Mouse (Mus musculus): ENCODE measurements around the gene D930020B18Rik. TPM values are rescaled to one million over a fixed set of nuclear protein-coding genes. Genes with fewer than 3 reads are reported as not detected.
A peak's percentile ranks its signal among the peaks of the same experiment; 100 is the strongest.

The D930020B18Rik gene
- polyA plus RNA-seq, 1 experiment from 2014 or later, result 1.2 TPM

DNA sequence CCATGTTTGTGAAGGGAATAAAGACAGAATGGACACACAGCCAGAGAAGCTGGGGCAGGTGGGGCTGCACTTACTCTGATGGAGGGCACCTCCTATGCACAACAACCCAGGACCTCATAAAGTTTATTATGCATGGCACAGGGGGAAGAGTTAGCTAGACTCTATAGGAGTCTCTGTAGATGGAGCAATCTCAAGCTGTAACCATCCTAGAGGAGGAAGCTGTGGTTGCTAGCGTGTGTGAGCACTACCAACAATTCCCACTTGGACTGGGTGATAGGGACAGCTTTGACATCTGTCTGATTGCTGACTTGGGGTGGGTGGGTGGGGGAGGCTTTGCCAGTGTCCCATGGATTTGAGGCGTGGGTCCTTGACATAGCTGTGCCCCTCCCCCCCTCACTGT, 39.5 kb downstream of the D930020B18Rik start:
- no peaks in the 10 kb centered on the region for H3K27me3 ChIP-seq (ENCODE audit: control insufficient read depth, insufficient read depth, low read length)
- no peak overlapping the region for H3K27ac ChIP-seq (replicated peaks)
- DNase-seq (ENCODE audit: low spot score), result no peak
- H3K9ac ChIP-seq (ENCODE audit: low read length), result no peak overlapping the region
- WGBS, result 88% methylated on average over 2 of the region's 2 CpGs
- no peaks in the 10 kb centered on the region for H3K4me1 ChIP-seq (replicated peaks; ENCODE audit: control insufficient read depth, insufficient read depth)
- H3K36me3 ChIP-seq (ENCODE audit: control insufficient read depth, insufficient read depth, low read length), result no peaks in the 10 kb centered on the region
- no peak overlapping the region for H3K4me3 ChIP-seq (ENCODE audit: low read depth, low read length)
- no peak for TF ChIP-seq CTCF (IDR thresholded peaks at IDR 0.05; ENCODE audit: low read depth)
- no peak for TF ChIP-seq EP300 (optimal IDR thresholded peaks at IDR 0.05)
- H3K9me3 ChIP-seq (ENCODE audit: control insufficient read depth, low read length), result no peaks in the 10 kb centered on the region
- no peak overlapping the region for H3K4me2 ChIP-seq (replicated peaks; ENCODE audit: low read depth)
- ATAC-seq (ENCODE audit: low FRiP score, low TSS enrichment), result no peak

DNA sequence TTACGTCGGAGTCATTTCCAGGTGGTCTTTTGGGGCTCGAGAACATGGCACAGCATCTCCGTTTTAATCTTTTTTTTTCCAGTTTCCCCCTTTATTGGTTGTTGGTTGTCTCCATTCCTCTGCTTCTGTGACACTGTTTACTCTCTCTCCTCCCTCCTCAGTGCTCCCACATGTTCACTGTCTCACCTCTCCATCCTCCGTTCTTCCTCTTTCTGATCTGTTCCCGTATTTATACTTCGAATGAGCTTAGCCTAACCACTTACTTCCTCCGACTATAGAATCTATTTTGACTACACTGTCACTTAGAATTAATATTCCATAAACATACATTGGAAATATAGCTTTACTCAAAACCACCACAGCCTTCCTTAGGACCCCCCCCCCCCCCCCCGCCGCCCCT, 41.2 kb downstream of the D930020B18Rik start:
- Histone ChIP-seq H3K4me1 (replicated peaks; ENCODE audit: control insufficient read depth, insufficient read depth) (no peaks in the 10 kb centered on the region), H3K9me3 (ENCODE audit: control insufficient read depth, low read length) (no peaks in the 10 kb centered on the region), H3K27me3 (ENCODE audit: control insufficient read depth, insufficient read depth, low read length) (no peaks in the 10 kb centered on the region), H3K4me2 (replicated peaks; ENCODE audit: low read depth) (no peak overlapping the region), H3K4me3 (ENCODE audit: low read depth, low read length) (no peak overlapping the region), H3K9ac (ENCODE audit: low read length) (no peak overlapping the region), H3K36me3 (ENCODE audit: control insufficient read depth, insufficient read depth, low read length) (no peaks in the 10 kb centered on the region), H3K27ac (replicated peaks) (no peak overlapping the region)
- no peak for ATAC-seq (ENCODE audit: low FRiP score, low TSS enrichment)
- WGBS, result 73% methylated on average over 10 of the region's 10 CpGs
- DNase-seq (ENCODE audit: low spot score), result no peak
- no peak for TF ChIP-seq EP300 (optimal IDR thresholded peaks at IDR 0.05)
- no peak for TF ChIP-seq CTCF (IDR thresholded peaks at IDR 0.05; ENCODE audit: low read depth)

DNA sequence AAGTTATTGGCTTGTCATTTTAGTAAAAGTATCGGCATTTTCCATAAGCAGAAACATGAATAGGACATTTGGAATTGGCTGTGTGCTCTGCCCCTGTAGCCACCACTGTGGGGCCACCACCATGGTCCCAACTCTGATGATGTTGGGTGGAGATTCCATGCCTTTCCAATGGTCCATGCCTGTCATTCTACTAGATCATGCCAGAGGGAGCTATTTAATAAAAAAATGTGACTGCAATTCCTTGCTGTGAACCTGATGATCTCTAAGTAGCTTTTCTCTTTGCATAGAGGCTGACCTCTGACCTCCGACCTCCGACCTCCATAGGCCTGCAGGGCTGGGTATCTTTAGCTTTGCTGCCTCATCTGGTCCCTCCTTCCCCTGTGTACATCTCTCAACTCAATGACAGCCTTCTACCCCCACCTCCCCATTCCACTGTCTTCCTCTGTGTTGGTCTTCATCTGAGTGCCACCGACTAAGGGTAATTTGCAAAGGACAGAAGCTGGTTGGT, 44.8 kb downstream of the D930020B18Rik start:
- H3K27ac ChIP-seq (replicated peaks), result no peak overlapping the region
- no peaks in the 10 kb centered on the region for H3K27me3 ChIP-seq (ENCODE audit: control insufficient read depth, insufficient read depth, low read length)
- DNase-seq (ENCODE audit: low spot score) (no peak), ATAC-seq (ENCODE audit: low FRiP score, low TSS enrichment) (no peak)
- H3K9ac ChIP-seq (ENCODE audit: low read length), result no peak overlapping the region
- no peak overlapping the region for H3K4me3 ChIP-seq (ENCODE audit: low read depth, low read length)
- no peak for TF ChIP-seq EP300 (optimal IDR thresholded peaks at IDR 0.05)
- TF ChIP-seq CTCF (IDR thresholded peaks at IDR 0.05; ENCODE audit: low read depth), result peak; percentile 29
- H3K4me1 ChIP-seq (replicated peaks; ENCODE audit: control insufficient read depth, insufficient read depth), result no peaks in the 10 kb centered on the region
- H3K36me3 ChIP-seq (ENCODE audit: control insufficient read depth, insufficient read depth, low read length), result no peaks in the 10 kb centered on the region
- no peak overlapping the region for H3K4me2 ChIP-seq (replicated peaks; ENCODE audit: low read depth)
- H3K9me3 ChIP-seq (ENCODE audit: control insufficient read depth, low read length), result no peaks in the 10 kb centered on the region
- 88% methylated on average over 4 of the region's 4 CpGs for WGBS

DNA sequence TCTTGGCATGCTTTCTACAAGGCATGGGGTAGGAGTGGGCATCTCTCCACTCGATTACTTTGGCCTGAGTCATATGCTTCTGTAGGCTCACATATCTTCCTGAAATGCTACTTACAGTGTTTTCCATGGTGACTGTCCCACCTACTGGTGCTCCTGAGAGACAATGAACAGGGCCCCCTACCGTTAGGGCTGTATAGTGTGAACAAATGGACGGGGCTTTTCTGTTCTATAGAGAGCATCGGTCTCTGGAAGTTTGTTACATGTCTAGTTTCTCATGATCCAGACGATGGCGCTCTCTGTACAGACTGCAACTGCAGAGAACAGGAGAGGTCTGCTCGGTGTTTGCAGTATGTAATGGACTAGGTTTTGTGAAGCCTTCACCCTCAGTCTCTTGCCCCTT, 46.1 kb downstream of the D930020B18Rik start:
- no peak for DNase-seq (ENCODE audit: low spot score)
- no peak overlapping the region for H3K27ac ChIP-seq (replicated peaks)
- TF ChIP-seq CTCF (IDR thresholded peaks at IDR 0.05; ENCODE audit: low read depth) (no peak; the same call in 1 of the 2 replicates), EP300 (optimal IDR thresholded peaks at IDR 0.05) (no peak)
- H3K4me3 ChIP-seq (ENCODE audit: low read depth, low read length), result no peak overlapping the region
- no peaks in the 10 kb centered on the region for H3K27me3 ChIP-seq (ENCODE audit: control insufficient read depth, insufficient read depth, low read length)
- no peak overlapping the region for H3K4me2 ChIP-seq (replicated peaks; ENCODE audit: low read depth)
- no peak overlapping the region for H3K9ac ChIP-seq (ENCODE audit: low read length)
- no peaks in the 10 kb centered on the region for H3K36me3 ChIP-seq (ENCODE audit: control insufficient read depth, insufficient read depth, low read length)
- no peak for ATAC-seq (ENCODE audit: low FRiP score, low TSS enrichment)
- no peaks in the 10 kb centered on the region for H3K4me1 ChIP-seq (replicated peaks; ENCODE audit: control insufficient read depth, insufficient read depth)
- no peaks in the 10 kb centered on the region for H3K9me3 ChIP-seq (ENCODE audit: control insufficient read depth, low read length)
- WGBS, result 73% methylated on average over 7 of the region's 7 CpGs

DNA sequence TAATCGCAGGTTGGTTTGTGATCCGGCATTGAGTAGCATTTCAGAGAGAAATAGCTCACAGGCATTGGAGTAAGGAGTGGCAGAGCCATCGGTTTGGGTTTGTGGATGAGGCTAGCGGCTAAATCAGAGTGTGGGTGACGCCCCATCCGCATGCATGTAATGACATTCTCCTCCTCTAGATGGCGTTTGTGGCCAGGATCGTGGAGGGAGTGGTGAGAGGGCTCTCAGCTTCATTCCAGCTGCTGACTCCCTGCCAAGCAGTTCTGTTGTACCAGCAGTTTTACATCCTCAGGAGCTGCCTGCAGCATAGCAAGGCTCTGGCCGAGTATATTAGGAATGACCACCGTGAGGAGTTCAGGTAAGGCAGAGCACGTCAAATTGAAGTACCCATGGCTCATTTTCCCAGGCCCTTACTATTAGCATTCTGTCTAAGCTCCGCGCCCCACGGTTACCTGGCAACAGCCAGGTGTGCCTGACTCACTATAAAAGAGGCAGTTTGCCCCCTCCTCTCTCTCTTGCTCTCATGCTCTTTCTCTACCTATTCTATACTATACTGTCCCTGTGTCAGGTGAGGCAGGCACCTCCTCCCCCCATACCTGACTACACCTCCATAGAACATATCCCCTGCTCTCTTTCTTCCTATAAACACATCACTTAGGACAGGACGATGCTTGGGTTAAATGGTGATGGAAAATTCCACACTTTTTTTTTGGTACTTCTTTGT, 48.4 kb downstream of the D930020B18Rik start:
- H3K36me3 ChIP-seq (ENCODE audit: control insufficient read depth, insufficient read depth, low read length), result no peaks in the 10 kb centered on the region
- WGBS, result 16% methylated on average over 15 of the region's 15 CpGs
- DNase-seq (ENCODE audit: low spot score), result peak; percentile 77
- H3K27ac ChIP-seq (replicated peaks), result no peak overlapping the region
- no peaks in the 10 kb centered on the region for H3K9me3 ChIP-seq (ENCODE audit: control insufficient read depth, low read length)
- no peaks in the 10 kb centered on the region for H3K4me1 ChIP-seq (replicated peaks; ENCODE audit: control insufficient read depth, insufficient read depth)
- H3K4me2 ChIP-seq (replicated peaks; ENCODE audit: low read depth), result no peak overlapping the region
- no peaks in the 10 kb centered on the region for H3K27me3 ChIP-seq (ENCODE audit: control insufficient read depth, insufficient read depth, low read length)
- peak; percentile 87 for ATAC-seq (ENCODE audit: low FRiP score, low TSS enrichment)
- no peak for TF ChIP-seq EP300 (optimal IDR thresholded peaks at IDR 0.05)
- peak; percentile 93 for TF ChIP-seq CTCF (IDR thresholded peaks at IDR 0.05; ENCODE audit: low read depth)
- H3K9ac ChIP-seq (ENCODE audit: low read length), result no peak overlapping the region
- H3K4me3 ChIP-seq (ENCODE audit: low read depth, low read length), result no peak overlapping the region

DNA sequence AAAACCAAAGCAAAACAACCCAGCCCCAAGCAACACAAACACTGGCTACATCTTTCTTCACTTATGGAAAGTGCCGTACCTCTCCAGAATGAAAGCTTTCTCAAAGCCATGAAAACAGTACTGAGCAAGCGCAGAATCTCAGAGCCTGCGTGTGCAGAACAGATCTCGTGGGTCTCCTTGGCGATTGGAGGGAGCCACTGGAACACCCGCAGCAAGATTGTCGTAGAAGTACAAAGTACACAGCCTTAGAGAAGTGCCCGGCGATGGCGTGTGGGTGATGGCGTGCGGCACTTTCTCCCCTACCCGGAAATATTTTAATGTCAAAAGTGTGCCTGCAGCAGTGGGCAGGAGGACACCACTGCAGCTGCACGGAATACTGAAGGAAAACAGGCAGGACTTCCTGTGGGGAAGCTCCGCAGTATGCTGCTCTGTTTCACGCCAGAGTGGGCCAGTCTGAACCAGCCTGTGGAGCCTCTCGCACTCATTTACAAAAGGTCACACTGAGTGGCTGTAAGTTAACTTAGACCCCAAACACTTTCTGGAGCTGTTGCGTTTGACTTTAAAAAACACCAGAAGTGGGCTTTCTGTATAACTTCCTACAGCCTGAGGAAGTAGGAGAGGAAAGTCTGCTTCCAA, 51.7 kb downstream of the D930020B18Rik start:
- H3K4me2 ChIP-seq (replicated peaks; ENCODE audit: low read depth), result peak overlapping the region; percentile 40
- no peaks in the 10 kb centered on the region for H3K4me1 ChIP-seq (replicated peaks; ENCODE audit: control insufficient read depth, insufficient read depth)
- DNase-seq (ENCODE audit: low spot score) (peak; percentile 17), ATAC-seq (ENCODE audit: low FRiP score, low TSS enrichment) (0 out of 2 replicates have a peak, but pooled peaks have one; percentile 13)
- 38% methylated on average over 18 of the region's 18 CpGs for WGBS
- 0 out of 2 replicates have a peak overlapping the region, but pooled peaks have one; percentile 18 for H3K9ac ChIP-seq (ENCODE audit: low read length)
- no peaks in the 10 kb centered on the region for H3K9me3 ChIP-seq (ENCODE audit: control insufficient read depth, low read length)
- TF ChIP-seq EP300 (optimal IDR thresholded peaks at IDR 0.05) (no peak), CTCF (IDR thresholded peaks at IDR 0.05; ENCODE audit: low read depth) (no peak)
- H3K27me3 ChIP-seq (ENCODE audit: control insufficient read depth, insufficient read depth, low read length), result no peaks in the 10 kb centered on the region
- H3K36me3 ChIP-seq (ENCODE audit: control insufficient read depth, insufficient read depth, low read length), result no peaks in the 10 kb centered on the region
- H3K27ac ChIP-seq (replicated peaks), result no peak overlapping the region
- peak overlapping the region; percentile 19; the same call in 1 of the 2 replicates for H3K4me3 ChIP-seq (ENCODE audit: low read depth, low read length)

All from stomach, postnatal 0 days (tissue).